Mouse (Mus musculus) thymus, adult 18-20 months (tissue): ENCODE measurements at regions not wholly inside any gene's neighbourhood (a gene's known extent, or its start where the extent isn't known, plus 50 kb on each side); places are given as distances from the start of the nearest gene placed in this dataset.
"Not testable (repeated sequence)": the region's sequence is repeated elsewhere in the genome, so short reads cannot be mapped to it uniquely, and the experiment has no call there.

Experiments used
- DNase-seq, 2 experiments: peaks; one replicate each; pipeline ENCODE4 v3.0.0; 2022; ENCODE audit warnings: mixed read lengths in 2 of 2

GRCm38 (mm10) chr14:53560146-53560545 lies 693.8 kb downstream of the Dad1 start:
- peak; percentile 58 to 77 for DNase-seq

GRCm38 (mm10) chr14:53559386-53559920 lies 694.5 kb downstream of the Dad1 start:
- peak in 1 of 2 experiments; percentile 49 for DNase-seq

- no peak for DNase-seq
Observed at GRCm38 (mm10) chr14:53553771-53554170, 700.1 kb downstream of the Dad1 start.

- DNase-seq = not testable (repeated sequence)
Observed at GRCm38 (mm10) chr14:53547365-53547764, 706.5 kb downstream of the Dad1 start.

GRCm38 (mm10) chr14:53545351-53545750 lies 708.6 kb downstream of the Dad1 start:
- DNase-seq = peak; percentile 27 to 64

GRCm38 (mm10) chr14:53541640-53542039 lies 712.3 kb downstream of the Dad1 start:
- DNase-seq = peak in 1 of 2 experiments; percentile 50

GRCm38 (mm10) chr14:53537895-53538294 lies 716.0 kb downstream of the Dad1 start:
- DNase-seq = peak; percentile 26 to 47

GRCm38 (mm10) chr14:53523430-53523829 lies 730.5 kb downstream of the Dad1 start:
- DNase-seq = not testable (repeated sequence)

GRCm38 (mm10) chr14:53518954-53519353 lies 735.0 kb downstream of the Dad1 start:
- DNase-seq = not testable (repeated sequence)

- DNase-seq = not testable (repeated sequence)
Observed at GRCm38 (mm10) chr14:53516623-53517238, 737.2 kb downstream of the Dad1 start.

GRCm38 (mm10) chr14:53505389-53505788 lies 748.5 kb downstream of the Dad1 start:
- DNase-seq = peak; percentile 3 to 27

GRCm38 (mm10) chr14:53488383-53488782 lies 765.5 kb downstream of the Dad1 start:
- not testable (repeated sequence) for DNase-seq

GRCm38 (mm10) chr14:53487611-53488010 lies 766.3 kb downstream of the Dad1 start:
- DNase-seq = not testable (repeated sequence)

- not testable (repeated sequence) for DNase-seq
Observed at GRCm38 (mm10) chr14:53474170-53474569, 779.7 kb downstream of the Dad1 start.

- not testable (repeated sequence) for DNase-seq
Observed at GRCm38 (mm10) chr14:53460790-53461189, 793.1 kb downstream of the Dad1 start.

- no peak for DNase-seq
Observed at GRCm38 (mm10) chr14:53454001-53454400, 799.9 kb downstream of the Dad1 start.

- DNase-seq = not testable (repeated sequence)
Observed at GRCm38 (mm10) chr14:53439643-53440042, 814.3 kb downstream of the Dad1 start.

- not testable (repeated sequence) for DNase-seq
Observed at GRCm38 (mm10) chr14:53430130-53430529, 823.8 kb downstream of the Dad1 start.

- not testable (repeated sequence) for DNase-seq
Observed at GRCm38 (mm10) chr14:53428447-53428846, 825.5 kb downstream of the Dad1 start.

GRCm38 (mm10) chr14:53427636-53428035 lies 826.3 kb downstream of the Dad1 start:
- not testable (repeated sequence) for DNase-seq

- not testable (repeated sequence) for DNase-seq
Observed at GRCm38 (mm10) chr14:53416955-53417354, 836.9 kb downstream of the Dad1 start.

- not testable (repeated sequence) for DNase-seq
Observed at GRCm38 (mm10) chr14:53407500-53408227, 846.2 kb downstream of the Dad1 start.

GRCm38 (mm10) chr14:53390307-53390706 lies 863.6 kb downstream of the Dad1 start:
- not testable (repeated sequence) for DNase-seq

GRCm38 (mm10) chr14:53374591-53374990 lies 879.0 kb upstream of the Olfr1507 start:
- DNase-seq = peak in 1 of 2 experiments; percentile 7
